Mouse (Mus musculus) forebrain, postnatal 0 days (tissue): ENCODE data around the gene Chd2. TPM values are rescaled to one million over a fixed set of nuclear protein-coding genes. Genes with fewer than 3 reads are reported as not detected.
A peak's percentile ranks its signal among the peaks of the same experiment; 100 is the strongest.

ENCODE experiments used
- ATAC-seq: fragments of 200-750 bp; cut with Nextera tagmentation; 2 replicates; pipeline ENCODE4 v1.8.0; 2017; ENCODE audit warnings: mild to moderate bottlenecking, moderate library complexity
- DNase-seq: peaks from one replicate; pipeline ENCODE4 v3.0.0-alpha.2; 2015
- H3K27ac ChIP-seq: fragments of 300-500 bp; sonication (generic); 2 replicates; pipeline ENCODE4 v1.5.1; 2014; ENCODE audit warnings: low read depth, mild to moderate bottlenecking, antibody characterized with exemption, low read length, moderate library complexity, mixed read lengths
- H3K27me3 ChIP-seq: fragments of 300-500 bp; sonication (generic); 2 replicates; pipeline ENCODE4 v1.6.1; 2014; ENCODE audit warnings: mild to moderate bottlenecking, low read length, mixed read lengths; ENCODE audit not compliant: insufficient read depth
- H3K36me3 ChIP-seq: fragments of 300-500 bp; sonication (generic); 2 replicates; pipeline ENCODE4 v1.6.1; 2014; ENCODE audit warnings: mild to moderate bottlenecking, moderate library complexity; ENCODE audit not compliant: insufficient read depth
- H3K4me1 ChIP-seq: fragments of 300-500 bp; sonication (generic); 2 replicates; pipeline ENCODE4 v1.6.1; 2014; ENCODE audit warnings: antibody characterized with exemption; ENCODE audit not compliant: insufficient read depth
- H3K4me2 ChIP-seq: fragments of 300-500 bp; sonication (generic); 2 replicates; pipeline ENCODE4 v1.6.1; 2014; ENCODE audit warnings: low read depth, mild to moderate bottlenecking, moderate library complexity
- H3K4me3 ChIP-seq: fragments of 300-500 bp; sonication (generic); 2 replicates; pipeline ENCODE4 v1.5.1; 2014; ENCODE audit warnings: low read depth, low read length, mixed read lengths
- H3K9ac ChIP-seq: fragments of 300-500 bp; sonication (generic); 2 replicates; pipeline ENCODE4 v1.6.1; 2014; ENCODE audit warnings: mild to moderate bottlenecking
- H3K9me3 ChIP-seq: fragments of 300-500 bp; sonication (generic); 2 replicates; pipeline ENCODE4 v1.6.1; 2016; ENCODE audit warnings: low read length
- CTCF ChIP-seq: sonication (generic); IDR thresholded peaks from 2 replicates; pipeline ENCODE4 v1.5.1; 2016; ENCODE audit warnings: antibody characterized with exemption, control low read depth, low read depth
- WGBS: fragments of 180-500 bp; shearing (Covaris S2); extraction: QIAGEN DNeasy Blood & Tissue Kit; methylation state at CpG from one replicate; pipeline ENCODE4 v1.1.7; 2014; 5-methylcytosine and 5-hydroxymethylcytosine counted together
- polyA plus RNA-seq: library from polyadenylated mRNA; unstranded; fragments of >200 nt; fragmentation: Nextera tagmentation; extraction: Ambion mirVana; gene quantifications from 2 replicates; pipeline ENCODE4 v1.2.1, GENCODE M21; 2015
- total RNA-seq: library from RNA; depleted of rRNA; stranded (reverse); fragments of >200 nt; gene quantifications from 2 replicates; pipeline ENCODE4 v1.2.3, GENCODE M21; 2014; rRNA removed

Chd2 gene
- total and polyA plus RNA-seq, 2 experiments from 2014 or later = 32.0 to 53.9 TPM

DNA sequence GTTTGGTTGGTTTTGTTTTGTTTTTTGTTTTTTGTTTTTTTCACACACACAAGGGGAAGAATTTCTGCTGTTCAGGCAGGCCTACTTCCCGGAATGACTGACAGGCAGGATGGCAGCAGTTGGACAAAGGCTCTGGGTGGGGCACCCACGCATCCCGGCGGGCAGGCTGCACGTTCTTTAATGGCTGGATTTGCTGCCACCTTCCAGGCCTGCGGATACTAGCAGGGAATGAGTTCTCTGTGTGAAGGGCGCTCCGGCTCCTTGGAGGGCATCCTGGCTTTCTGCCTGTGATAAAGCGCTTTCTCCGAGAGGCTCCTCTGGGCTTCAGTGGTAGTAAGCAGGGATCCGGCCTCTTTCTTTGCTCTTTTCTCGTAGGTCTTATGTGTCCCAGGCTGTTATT, 164.3 kb downstream of the Chd2 start:
- Histone ChIP-seq H3K36me3 (no peaks in the 10 kb centered on the region), H3K4me1 (peaks cover 7% of the 10 kb centered on the region; the same call in 1 of the 2 replicates), H3K27ac (peak overlapping the region; percentile 85), H3K4me2 (peak overlapping the region; percentile 95), H3K27me3 (no peaks in the 10 kb centered on the region; the same call in 1 of the 2 replicates), H3K9me3 (no peaks in the 10 kb centered on the region), H3K9ac (peak overlapping the region; percentile 77), H3K4me3 (peak overlapping the region; percentile 81)
- peak; percentile 65 for DNase-seq
- ATAC-seq = no peak
- peak; percentile 26 for TF ChIP-seq CTCF
- 8% methylated on average over 12 of the region's 12 CpGs for WGBS

Other genes starting within 250 kb of the Chd2 start
- 72.2 and 96.4 TPM in 2 replicates for gene Rgma, start 166.3 kb downstream of the Chd2 start, total RNA-seq
- 34.1 and 39.9 TPM in 2 replicates for gene Rgma, start 166.3 kb downstream of the Chd2 start, polyA plus RNA-seq
- 44.9 and 49.1 TPM in 2 replicates for gene Fam174b, start 198.5 kb upstream of the Chd2 start, total RNA-seq
- 30.7 and 35.6 TPM in 2 replicates for gene Fam174b, start 198.5 kb upstream of the Chd2 start, polyA plus RNA-seq